Mouse (Mus musculus) stomach, embryonic 16.5 days (tissue): ENCODE measurements around the gene Gif. TPM values are rescaled to one million over a fixed set of nuclear protein-coding genes. Genes with fewer than 3 reads are reported as not detected.

Experiments used
- ATAC-seq: fragments of 200-750 bp; cut with Nextera tagmentation; 2 replicates; pipeline ENCODE4 v1.8.0; 2017; ENCODE audit warnings: moderate number of reproducible peaks, moderate TSS enrichment; ENCODE audit not compliant: insufficient read depth, low FRiP score
- H3K27ac ChIP-seq: fragments of 300-500 bp; sonication (generic); 2 replicates; pipeline ENCODE4 v1.5.1; 2014; ENCODE audit warnings: low read length
- H3K27me3 ChIP-seq: fragments of 300-500 bp; sonication (generic); 2 replicates; pipeline ENCODE4 v1.6.1; 2014; ENCODE audit warnings: low read length, control low read depth, mixed read lengths; ENCODE audit not compliant: control insufficient read depth, insufficient read depth
- H3K36me3 ChIP-seq: fragments of 300-500 bp; sonication (generic); 2 replicates; pipeline ENCODE4 v1.6.1; 2014; ENCODE audit warnings: low read length; ENCODE audit not compliant: control insufficient read depth, insufficient read depth
- H3K4me1 ChIP-seq: fragments of 300-500 bp; sonication (generic); 2 replicates; pipeline ENCODE4 v1.6.1; 2014; ENCODE audit warnings: low read length, control low read depth, mixed read lengths; ENCODE audit not compliant: control insufficient read depth, insufficient read depth
- H3K4me2 ChIP-seq: fragments of 300-500 bp; sonication (generic); 2 replicates; pipeline ENCODE4 v1.6.1; 2014; ENCODE audit warnings: low read depth, low read length, mixed read lengths
- H3K4me3 ChIP-seq: fragments of 300-500 bp; sonication (generic); replicated peaks from 2 replicates; pipeline ENCODE4 v1.5.1; 2014; ENCODE audit warnings: mild to moderate bottlenecking, low read length
- H3K9ac ChIP-seq: fragments of 300-500 bp; sonication (generic); 2 replicates; pipeline ENCODE4 v1.6.1; 2014; ENCODE audit warnings: low read length
- H3K9me3 ChIP-seq: fragments of 300-500 bp; sonication (generic); replicated peaks from 2 replicates; pipeline ENCODE4 v1.6.1; 2016; ENCODE audit warnings: low read length, control low read depth; ENCODE audit not compliant: control insufficient read depth
- WGBS: fragments of 180-500 bp; shearing (Covaris S2); extraction: QIAGEN DNeasy Blood & Tissue Kit; methylation state at CpG from one replicate; pipeline ENCODE4 v1.1.7; 2014; 5-methylcytosine and 5-hydroxymethylcytosine counted together
- polyA plus RNA-seq: library from polyadenylated mRNA; unstranded; fragments of >200 nt; fragmentation: Nextera tagmentation; extraction: Ambion mirVana; gene quantifications from 2 replicates; pipeline ENCODE4 v1.2.1, GENCODE M21; 2015

Gene Gif
- polyA plus RNA-seq, 1 experiment from 2014 or later: 9.9 TPM

GRCm38 (mm10) chr19:11745680-11746079, 1.7 kb upstream of the Gif start:
- H3K4me1 ChIP-seq: no peaks in the 10 kb centered on the region
- ATAC-seq: no peak
- no peak overlapping the region for H3K9ac ChIP-seq
- no peaks in the 10 kb centered on the region for H3K27me3 ChIP-seq
- H3K4me2 ChIP-seq: no peak overlapping the region
- no peak overlapping the region for H3K27ac ChIP-seq
- no peaks in the 10 kb centered on the region for H3K9me3 ChIP-seq
- no peak overlapping the region for H3K4me3 ChIP-seq
- no peaks in the 10 kb centered on the region for H3K36me3 ChIP-seq

- Histone ChIP-seq H3K4me1 (no peaks in the 10 kb centered on the region; the same call in 1 of the 2 replicates), H3K27me3 (no peaks in the 10 kb centered on the region), H3K9ac (no peak overlapping the region), H3K27ac (no peak overlapping the region), H3K9me3 (no peaks in the 10 kb centered on the region), H3K36me3 (no peaks in the 10 kb centered on the region), H3K4me2 (no peak overlapping the region), H3K4me3 (no peak overlapping the region)
- no peak for ATAC-seq
- 79% methylated on average over 3 of the region's 3 CpGs for WGBS
Measured at GRCm38 (mm10) chr19:11765059-11765458, 17.7 kb downstream of the Gif start.

GRCm38 (mm10) chr19:11766413-11766812, 19.1 kb downstream of the Gif start:
- ATAC-seq: no peak
- H3K27me3 ChIP-seq: no peaks in the 10 kb centered on the region
- no peak overlapping the region for H3K4me3 ChIP-seq
- no peaks in the 10 kb centered on the region for H3K36me3 ChIP-seq
- H3K4me2 ChIP-seq: no peak overlapping the region
- H3K9me3 ChIP-seq: no peaks in the 10 kb centered on the region
- no peak overlapping the region for H3K9ac ChIP-seq
- H3K4me1 ChIP-seq: peaks cover 5% of the 10 kb centered on the region
- H3K27ac ChIP-seq: no peak overlapping the region
- WGBS: 61% methylated on average over 4 of the region's 4 CpGs

GRCm38 (mm10) chr19:11768163-11768562, 20.8 kb downstream of the Gif start:
- Histone ChIP-seq H3K27ac (no peak overlapping the region), H3K27me3 (no peaks in the 10 kb centered on the region), H3K9ac (no peak overlapping the region), H3K4me2 (no peak overlapping the region), H3K36me3 (no peaks in the 10 kb centered on the region), H3K4me3 (no peak overlapping the region), H3K4me1 (peaks cover 5% of the 10 kb centered on the region), H3K9me3 (no peaks in the 10 kb centered on the region)
- no peak for ATAC-seq
- 13% methylated on average over 3 of the region's 3 CpGs for WGBS

GRCm38 (mm10) chr19:11769257-11769920, 22.0 kb downstream of the Gif start:
- no peak for ATAC-seq
- WGBS: 91% methylated on average over 5 of the region's 5 CpGs
- H3K36me3 ChIP-seq: 0 out of 2 replicates have a peak, but pooled peaks cover 4% of the 10 kb centered on the region
- no peak overlapping the region for H3K9ac ChIP-seq
- H3K9me3 ChIP-seq: no peaks in the 10 kb centered on the region
- H3K4me1 ChIP-seq: peaks cover 5% of the 10 kb centered on the region
- peak overlapping the region; percentile 73 for H3K4me2 ChIP-seq
- peak overlapping the region; percentile 84 for H3K4me3 ChIP-seq
- H3K27ac ChIP-seq: no peak overlapping the region
- no peaks in the 10 kb centered on the region for H3K27me3 ChIP-seq

GRCm38 (mm10) chr19:11770205-11770892, 23.0 kb downstream of the Gif start, which contains the start of gene Mrpl16:
Gene Mrpl16, plus strand, starts transcription at chr19:11770391.
- peak; percentile 91 for ATAC-seq
- Histone ChIP-seq H3K27ac (peak within 1 kb of the TSS; percentile 72), H3K4me3 (peak within 1 kb of the TSS; percentile 84), H3K9ac (peak within 1 kb of the TSS; percentile 80), H3K36me3 (peaks cover 4% of the 10 kb centered on the region; the same call in 1 of the 2 replicates), H3K4me1 (peaks cover 5% of the 10 kb centered on the region), H3K4me2 (peak within 1 kb of the TSS; percentile 73), H3K27me3 (no peaks in the 10 kb centered on the region), H3K9me3 (no peaks in the 10 kb centered on the region)
- WGBS: under 1% methylated on average over 30 of the region's 30 CpGs

- no peaks in the 10 kb centered on the region for H3K9me3 ChIP-seq
- ATAC-seq: no peak
- H3K9ac ChIP-seq: no peak overlapping the region
- H3K36me3 ChIP-seq: peaks cover 4% of the 10 kb centered on the region; the same call in 1 of the 2 replicates
- H3K4me3 ChIP-seq: no peak overlapping the region
- no peaks in the 10 kb centered on the region for H3K27me3 ChIP-seq
- WGBS: 57% methylated on average over 7 of the region's 7 CpGs
- no peak overlapping the region for H3K4me2 ChIP-seq
- no peaks in the 10 kb centered on the region for H3K4me1 ChIP-seq
- H3K27ac ChIP-seq: no peak overlapping the region
Measured at GRCm38 (mm10) chr19:11777191-11777865, 30.0 kb downstream of the Gif start.

GRCm38 (mm10) chr19:11785409-11786154, 38.2 kb downstream of the Gif start:
- no peaks in the 10 kb centered on the region for H3K9me3 ChIP-seq
- H3K4me2 ChIP-seq: no peak overlapping the region
- H3K27ac ChIP-seq: no peak overlapping the region
- no peak overlapping the region for H3K9ac ChIP-seq
- no peaks in the 10 kb centered on the region for H3K4me1 ChIP-seq
- ATAC-seq: no peak
- no peak overlapping the region for H3K4me3 ChIP-seq
- 0 out of 2 replicates have a peak, but pooled peaks cover 3% of the 10 kb centered on the region for H3K36me3 ChIP-seq
- no peaks in the 10 kb centered on the region for H3K27me3 ChIP-seq
- WGBS: 87% methylated on average over 14 of the region's 14 CpGs
